ENCODE assay signal across 12 mouse cellular contexts in the genomic region with DNA sequence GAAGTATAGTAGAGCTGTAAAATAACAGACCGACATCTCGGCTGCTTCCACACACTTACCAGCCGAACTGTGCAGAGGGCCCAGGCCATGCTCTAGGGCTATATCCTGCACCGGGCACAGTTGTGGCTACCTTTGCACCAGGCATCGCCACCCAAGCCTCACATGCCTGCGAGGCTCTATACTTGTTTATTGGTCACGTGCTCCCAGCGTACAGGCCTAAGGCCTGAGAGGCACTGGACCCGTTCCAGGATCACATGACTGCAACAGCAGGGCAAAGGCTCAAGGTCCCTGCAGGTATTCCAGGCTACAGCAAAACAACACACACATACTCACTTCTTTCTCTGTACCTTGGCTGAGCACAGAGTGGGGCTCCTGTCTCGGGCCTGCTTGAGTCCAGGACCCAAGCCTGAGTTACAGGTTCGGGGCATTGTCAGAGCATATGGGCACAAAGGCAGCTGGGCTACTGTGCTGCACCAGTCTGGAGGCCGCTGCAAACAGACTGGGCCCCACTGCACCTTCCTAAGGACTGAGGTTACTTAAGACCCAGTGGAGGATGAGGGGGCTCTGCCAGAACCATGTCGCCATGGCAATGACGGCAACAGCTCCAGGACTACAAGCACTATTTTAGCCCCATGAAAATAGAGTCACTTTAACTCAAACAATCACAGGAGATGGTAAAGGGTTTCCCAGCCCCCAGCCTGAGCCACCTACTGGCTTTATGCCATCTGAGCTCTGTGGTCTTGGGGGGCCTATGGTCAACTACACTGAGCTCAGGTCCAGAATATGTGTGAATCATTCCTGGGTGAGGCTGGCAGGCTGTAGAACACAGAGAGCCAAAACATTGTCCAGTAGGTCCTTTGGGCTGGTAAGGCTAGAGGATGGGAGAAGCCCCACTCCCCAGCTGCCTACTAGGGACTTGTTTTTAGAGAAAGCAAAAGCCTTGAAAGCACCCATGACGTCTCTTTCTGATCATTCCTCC. TPM values are rescaled to one million over a fixed set of nuclear protein-coding genes. Genes with fewer than 3 reads are reported as not detected.
DNase-seq lines count a peak whose midpoint lies in the region; ATAC-seq and TF ChIP-seq lines count a peak whose summit lies in the region.
"Had no signal": no experiment of that assay in that cellular context is flagged by ENCODE, and none has a peak within 500 bp of the region (broad histone marks: within the 10 kb centered on the region; RNA-seq: fewer than 3 reads in every experiment).

No protein-coding gene starts in this region.

- no peaks in the 10 kb centered on the region for H3K27me3 ChIP-seq in hindbrain, postnatal 0 days (ENCODE audit: insufficient read depth, low read length)

- TF ChIP-seq POLR2A in lung, adult 2 months (IDR thresholded peaks at IDR 0.05; ENCODE audit: borderline replicate concordance, extremely low read depth, low read depth, low read length) = no peak

- H3K4me2 ChIP-seq in hindbrain, postnatal 0 days (ENCODE audit: low read depth, low read length) = no peak overlapping the region
- H3K4me2 ChIP-seq: embryonic facial prominence, embryonic 12.5 days had no signal

- no peak overlapping the region for H3K27ac ChIP-seq in hindbrain, postnatal 0 days
- H3K27ac ChIP-seq: embryonic facial prominence, embryonic 12.5 days had no signal

- no peaks in the 10 kb centered on the region for H3K9me3 ChIP-seq in hindbrain, postnatal 0 days (ENCODE audit: low read length)
- H3K9me3 ChIP-seq: embryonic facial prominence, embryonic 12.5 days had no signal

- DNase-seq in cerebellum, adult 9-11 months = peak; percentile 40
- no peak for DNase-seq in cerebellum, adult 9-10 months
- DNase-seq in right cerebral cortex, postnatal 10 days (ENCODE audit: low spot score in 2 of 2) = peak; percentile 55 to 65
- DNase-seq in right cerebral cortex, postnatal 25 days = no peak
- DNase-seq in kidney, postnatal 25 days = peak; percentile 96
- peak; percentile 72 for DNase-seq in yolk sac, embryonic 10.5 days (ENCODE audit: low spot score)
- DNase-seq in lung, adult 2 months = no peak
- no peak for DNase-seq in hindbrain, postnatal 0 days (ENCODE audit: low spot score)
- DNase-seq: heart, postnatal 10 days; thymus, adult 2 months had no signal

- TF ChIP-seq CTCF in lung, adult 2 months (IDR thresholded peaks at IDR 0.05; ENCODE audit: insufficient read depth, low read length) = no peak
- TF ChIP-seq CTCF in hindbrain, postnatal 0 days (IDR thresholded peaks at IDR 0.05; ENCODE audit: low read depth) = no peak

- ATAC-seq in hindbrain, postnatal 0 days = no peak
- ATAC-seq: forebrain, embryonic 16.5 days had no signal

- H3K4me1 ChIP-seq in lung, adult 2 months (ENCODE audit: control insufficient read depth, insufficient read depth, low read length) = no peaks in the 10 kb centered on the region
- no peaks in the 10 kb centered on the region for H3K4me1 ChIP-seq in hindbrain, postnatal 0 days (ENCODE audit: insufficient read depth, low read length)
- H3K4me1 ChIP-seq: embryonic facial prominence, embryonic 12.5 days had no signal

- H3K36me3 ChIP-seq in hindbrain, postnatal 0 days (ENCODE audit: insufficient read depth, low read length) = no peaks in the 10 kb centered on the region
- H3K36me3 ChIP-seq: embryonic facial prominence, embryonic 12.5 days had no signal

- WGBS in lung, adult 2 months = 81% methylated on average over 15 of the region's 15 CpGs
- 77% methylated on average over 15 of the region's 15 CpGs for WGBS in hindbrain, postnatal 0 days

- no peak overlapping the region for H3K9ac ChIP-seq in hindbrain, postnatal 0 days (replicated peaks; ENCODE audit: low read length)
- H3K9ac ChIP-seq: embryonic facial prominence, embryonic 12.5 days had no signal

- no peak overlapping the region for H3K4me3 ChIP-seq in lung, adult 2 months (replicated peaks; ENCODE audit: extremely low read depth, low read depth, low read length)
- H3K4me3 ChIP-seq in hindbrain, postnatal 0 days (ENCODE audit: low read length) = no peak overlapping the region
- H3K4me3 ChIP-seq: embryonic facial prominence, embryonic 12.5 days had no signal

RNA-seq across cellular contexts. Expression of gene Prkcz, which starts 9.9 kb away (rescaled TPM):
- 33.1 and 38.1 TPM in 2 replicates for polyA plus RNA-seq in lung, adult 2 months (2012; rRNA removed)
- total RNA-seq in hindbrain, postnatal 0 days (2014; rRNA removed) = 85.0 and 85.1 TPM in 2 replicates
- polyA plus RNA-seq in hindbrain, postnatal 0 days (2015; fragmentation: Nextera tagmentation; extraction: Ambion mirVana) = 80.4 and 84.2 TPM in 2 replicates

RNA-seq across cellular contexts. Expression of gene Gabrd, which starts 26.9 kb away (rescaled TPM):
- 0.52 and 1.4 TPM in 2 replicates for polyA plus RNA-seq in lung, adult 2 months (2012; rRNA removed)
- total RNA-seq in hindbrain, postnatal 0 days (2014; rRNA removed) = 0.42 and 0.72 TPM in 2 replicates
- 0.29 and 0.50 TPM in 2 replicates for polyA plus RNA-seq in hindbrain, postnatal 0 days (2015; fragmentation: Nextera tagmentation; extraction: Ambion mirVana)
- total RNA-seq: heart, postnatal 10 days had no signal
- polyA plus RNA-seq: embryonic facial prominence, embryonic 12.5 days had no signal

RNA-seq across cellular contexts. Expression of gene Cfap74, which starts 38.0 kb away (rescaled TPM):
- 7.4 and 10.1 TPM in 2 replicates for polyA plus RNA-seq in lung, adult 2 months (2012; rRNA removed)
- 3.7 and 5.7 TPM in 2 replicates for total RNA-seq in hindbrain, postnatal 0 days (2014; rRNA removed)
- 5.2 and 5.5 TPM in 2 replicates for polyA plus RNA-seq in hindbrain, postnatal 0 days (2015; fragmentation: Nextera tagmentation; extraction: Ambion mirVana)

Comparison
In these comparisons a context has a peak if more than half of its experiments do, and no peak if none do; other contexts are left out.
1. DNase-seq: peak in cerebellum, adult 9-11 months (single experiment), right cerebral cortex, postnatal 10 days (2 of 2), kidney, postnatal 25 days (2 of 2) and yolk sac, embryonic 10.5 days (single experiment); none in cerebellum, adult 9-10 months (single experiment), right cerebral cortex, postnatal 25 days (single experiment), lung, adult 2 months (single experiment) and hindbrain, postnatal 0 days (single experiment).